Mouse (Mus musculus) hindlimb bud, embryonic 11.5 days (tissue): ENCODE results near the gene Fgfr4.

Experiments
- DNase-seq: peaks from one replicate; pipeline ENCODE4 v3.0.0-alpha.2; 2012; ENCODE audit warnings: low read depth, low spot score; ENCODE audit errors: extremely low spot score

The Fgfr4 gene

GRCm38 (mm10) chr13:55152621-55153415 is at the start of gene Fgfr4:
TSS of gene Fgfr4 (plus strand) at chr13:55152640.
- no peak for DNase-seq

GRCm38 (mm10) chr13:55103351-55103750 is 49.1 kb upstream of the Fgfr4 start:
- no peak for DNase-seq

GRCm38 (mm10) chr13:55105045-55105952 is 47.1 kb upstream of the Fgfr4 start, which contains the start of gene Zfp346:
TSS of gene Zfp346 (plus strand) at chr13:55105311.
- DNase-seq = peak; percentile 70

- no peak for DNase-seq
Measured at GRCm38 (mm10) chr13:55105953-55106691, 46.3 kb upstream of the Fgfr4 start.

- DNase-seq = no peak
Measured at GRCm38 (mm10) chr13:55107116-55107515, 45.3 kb upstream of the Fgfr4 start.

- DNase-seq = no peak
Measured at GRCm38 (mm10) chr13:55107694-55108093, 44.7 kb upstream of the Fgfr4 start.

GRCm38 (mm10) chr13:55114375-55114774 is 38.1 kb upstream of the Fgfr4 start:
- DNase-seq = no peak

GRCm38 (mm10) chr13:55124903-55125302 is 27.5 kb upstream of the Fgfr4 start:
- no peak for DNase-seq

- DNase-seq = no peak
Measured at GRCm38 (mm10) chr13:55133448-55133847, 19.0 kb upstream of the Fgfr4 start, which contains the start of gene Gm17617. TSS of gene Gm17617 (minus strand) at chr13:55133548.

- DNase-seq = no peak
Measured at GRCm38 (mm10) chr13:55135382-55135781, 17.1 kb upstream of the Fgfr4 start.

- no peak for DNase-seq
Measured at GRCm38 (mm10) chr13:55140271-55140670, 12.2 kb upstream of the Fgfr4 start.

- DNase-seq = no peak
Measured at GRCm38 (mm10) chr13:55153951-55154350, 1.5 kb downstream of the Fgfr4 start.

- DNase-seq = no peak
Measured at GRCm38 (mm10) chr13:55162365-55162764, 9.9 kb downstream of the Fgfr4 start.

GRCm38 (mm10) chr13:55163553-55163952 is 11.1 kb downstream of the Fgfr4 start:
- DNase-seq = no peak

GRCm38 (mm10) chr13:55165831-55166339 is 13.4 kb downstream of the Fgfr4 start:
- no peak for DNase-seq

- no peak for DNase-seq
Measured at GRCm38 (mm10) chr13:55166806-55167725, 14.6 kb downstream of the Fgfr4 start.

GRCm38 (mm10) chr13:55167798-55168197 is 15.4 kb downstream of the Fgfr4 start:
- no peak for DNase-seq

- DNase-seq = no peak
Measured at GRCm38 (mm10) chr13:55168255-55168654, 15.8 kb downstream of the Fgfr4 start.

- no peak for DNase-seq
Measured at GRCm38 (mm10) chr13:55168958-55169369, 16.5 kb downstream of the Fgfr4 start.
